Mouse (Mus musculus): ENCODE data around the gene Soat2.
"Not testable (repeated sequence)": the region's sequence is repeated elsewhere in the genome, so short reads cannot be mapped to it uniquely, and the experiment has no call there.

The Soat2 gene

GRCm38 (mm10) chr15:102147674-102148402 lies 2.5 kb upstream of the Soat2 start:
- no peak for DNase-seq

- DNase-seq = no peak
These were observed 765 bp upstream of the Soat2 start for GRCm38 (mm10) chr15:102149561-102149960.

GRCm38 (mm10) chr15:102152646-102153045 lies 2.3 kb downstream of the Soat2 start:
- no peak for DNase-seq

GRCm38 (mm10) chr15:102155006-102155405 lies 4.7 kb downstream of the Soat2 start:
- not testable (repeated sequence) for DNase-seq

- DNase-seq = no peak
These were observed 6.5 kb downstream of the Soat2 start for GRCm38 (mm10) chr15:102156836-102157235.

- DNase-seq = peak in 1 of 2 experiments; percentile 23
These were observed 10.2 kb downstream of the Soat2 start for GRCm38 (mm10) chr15:102160415-102161060.

GRCm38 (mm10) chr15:102163900-102164693 lies 13.8 kb downstream of the Soat2 start:
- no peak for DNase-seq

- DNase-seq = peak; percentile 45 to 59
These were observed 15.3 kb downstream of the Soat2 start for GRCm38 (mm10) chr15:102165468-102166100.

- no peak for DNase-seq
These were observed 17.3 kb downstream of the Soat2 start for GRCm38 (mm10) chr15:102167620-102168021.

GRCm38 (mm10) chr15:102169064-102169463 lies 18.7 kb downstream of the Soat2 start:
- no peak for DNase-seq

- no peak for DNase-seq
These were observed 23.3 kb downstream of the Soat2 start for GRCm38 (mm10) chr15:102173581-102173980.

GRCm38 (mm10) chr15:102175736-102176319 lies 25.5 kb downstream of the Soat2 start:
- no peak for DNase-seq

- DNase-seq = no peak
These were observed 26.4 kb downstream of the Soat2 start for GRCm38 (mm10) chr15:102176571-102177316.

- DNase-seq = no peak
These were observed 27.1 kb downstream of the Soat2 start for GRCm38 (mm10) chr15:102177417-102177816.

- peak; percentile 80 to 85 for DNase-seq
These were observed 28.0 kb downstream of the Soat2 start for GRCm38 (mm10) chr15:102178279-102178678.

- DNase-seq = no peak
These were observed 28.8 kb downstream of the Soat2 start for GRCm38 (mm10) chr15:102179106-102179505.

- DNase-seq = no peak
These were observed 29.6 kb downstream of the Soat2 start for GRCm38 (mm10) chr15:102179924-102180323.

GRCm38 (mm10) chr15:102183076-102183475 lies 32.8 kb downstream of the Soat2 start:
- DNase-seq = no peak

- no peak for DNase-seq
These were observed 35.9 kb downstream of the Soat2 start for GRCm38 (mm10) chr15:102186239-102186638.

GRCm38 (mm10) chr15:102188096-102188495 lies 37.8 kb downstream of the Soat2 start:
- no peak for DNase-seq

GRCm38 (mm10) chr15:102188883-102189282 lies 38.6 kb downstream of the Soat2 start:
- no peak for DNase-seq

GRCm38 (mm10) chr15:102191699-102192098 lies 41.4 kb downstream of the Soat2 start:
- DNase-seq = no peak

Measured in thymus, postnatal 36 days (tissue).